Mouse (Mus musculus): ENCODE measurements around the gene Drd3. TPM values are rescaled to one million over a fixed set of nuclear protein-coding genes. Genes with fewer than 3 reads are reported as not detected.

Drd3 gene
- polyA plus RNA-seq (2015; fragmentation: Nextera tagmentation; extraction: Ambion mirVana) = not detected in 2 replicates

GRCm38 (mm10) chr16:43753751-43754150 is at the start of gene Drd3:
Gene Drd3, plus strand, starts transcription at chr16:43754026.
- Histone ChIP-seq H3K4me1 (replicated peaks) (no peaks in the 10 kb centered on the region), H3K36me3 (no peaks in the 10 kb centered on the region), H3K4me3 (no peak within 1 kb of the TSS), H3K9ac (no peak within 1 kb of the TSS), H3K27ac (replicated peaks) (no peak within 1 kb of the TSS), H3K27me3 (no peaks in the 10 kb centered on the region), H3K9me3 (no peaks in the 10 kb centered on the region), H3K4me2 (no peak within 1 kb of the TSS)
- WGBS = 18% methylated on average over 7 of the region's 7 CpGs
- ATAC-seq (ENCODE audit: low FRiP score, low read depth) = no peak

GRCm38 (mm10) chr16:43708335-43709061 is 45.3 kb upstream of the Drd3 start:
- peak overlapping the region; percentile 2; the same call in 1 of the 2 replicates for H3K9ac ChIP-seq
- no peaks in the 10 kb centered on the region for H3K36me3 ChIP-seq
- no peak for ATAC-seq (ENCODE audit: low FRiP score, low read depth)
- H3K4me2 ChIP-seq = peak overlapping the region; percentile 50
- WGBS = 41% methylated on average over 13 of the region's 13 CpGs
- H3K4me1 ChIP-seq (replicated peaks) = peaks cover 21% of the 10 kb centered on the region
- peak overlapping the region; percentile 27 for H3K4me3 ChIP-seq
- no peaks in the 10 kb centered on the region for H3K27me3 ChIP-seq
- no peaks in the 10 kb centered on the region for H3K9me3 ChIP-seq
- H3K27ac ChIP-seq (replicated peaks) = peak overlapping the region; percentile 80

DNA sequence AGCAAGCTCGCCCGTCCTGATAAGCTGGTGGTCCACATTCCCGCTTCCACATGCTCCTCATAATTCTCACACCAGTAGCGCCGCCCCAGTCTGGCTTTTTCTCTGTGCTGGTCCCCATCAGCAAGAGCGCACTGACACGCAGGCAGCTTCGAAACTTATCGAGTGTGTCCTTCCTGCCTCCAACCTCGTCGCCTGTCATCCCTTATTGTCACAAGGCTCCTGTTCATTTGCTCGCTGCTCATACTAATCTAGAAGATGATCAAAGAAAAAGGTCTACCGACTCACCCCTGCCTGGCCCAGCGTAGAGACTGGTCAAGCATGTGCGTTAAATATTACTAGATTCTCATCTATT is 44.8 kb upstream of the Drd3 start:
- Histone ChIP-seq H3K9ac (peak overlapping the region; percentile 2; the same call in 1 of the 2 replicates), H3K27ac (replicated peaks) (peak overlapping the region; percentile 80), H3K4me3 (peak overlapping the region; percentile 27), H3K4me1 (replicated peaks) (peaks cover 21% of the 10 kb centered on the region), H3K9me3 (no peaks in the 10 kb centered on the region), H3K4me2 (peak overlapping the region; percentile 50), H3K36me3 (no peaks in the 10 kb centered on the region), H3K27me3 (no peaks in the 10 kb centered on the region)
- ATAC-seq (ENCODE audit: low FRiP score, low read depth) = peak; percentile 82
- WGBS = 30% methylated on average over 15 of the region's 15 CpGs

DNA sequence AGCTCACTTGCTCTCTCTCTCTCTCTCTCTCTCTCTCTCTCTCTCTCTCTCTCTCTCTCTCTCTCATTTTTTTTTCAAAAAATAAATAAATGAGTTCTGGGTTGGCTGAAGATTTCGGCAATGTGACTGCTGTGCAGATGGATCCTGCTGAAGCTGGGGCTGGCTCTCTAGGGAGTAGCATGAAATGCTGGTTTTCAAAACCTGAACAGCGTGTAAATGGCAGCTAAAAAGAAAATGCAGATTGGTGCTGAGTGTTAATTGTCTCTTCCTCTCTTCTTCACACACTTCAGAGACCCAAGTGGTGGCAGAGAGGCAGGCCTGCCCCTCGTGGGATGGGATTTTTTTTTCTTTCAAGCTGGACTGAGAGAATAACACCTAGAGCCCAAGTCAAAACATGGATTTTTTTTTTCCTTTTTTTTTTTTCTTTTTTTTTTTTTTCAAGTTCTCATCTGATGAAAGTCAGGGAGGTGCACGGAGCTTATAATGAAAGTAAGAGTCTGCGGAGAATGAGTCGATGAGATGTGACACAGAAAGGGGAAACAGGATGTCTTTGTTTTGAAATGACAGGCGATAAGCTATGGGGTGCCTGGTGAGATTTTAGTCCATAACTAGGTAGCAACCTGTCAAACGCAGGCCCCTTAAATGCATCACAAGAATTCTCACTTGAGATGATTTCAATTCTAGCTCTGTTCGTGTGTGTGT is 44.2 kb upstream of the Drd3 start:
- H3K27me3 ChIP-seq = no peaks in the 10 kb centered on the region
- 24% methylated on average over 9 of the region's 9 CpGs for WGBS
- H3K4me3 ChIP-seq = peak overlapping the region; percentile 27
- H3K27ac ChIP-seq (replicated peaks) = peak overlapping the region; percentile 80
- peaks cover 21% of the 10 kb centered on the region for H3K4me1 ChIP-seq (replicated peaks)
- H3K4me2 ChIP-seq = peak overlapping the region; percentile 50
- no peaks in the 10 kb centered on the region for H3K9me3 ChIP-seq
- no peak overlapping the region for H3K9ac ChIP-seq
- H3K36me3 ChIP-seq = no peaks in the 10 kb centered on the region
- ATAC-seq (ENCODE audit: low FRiP score, low read depth) = peak; percentile 57; the same call in 1 of the 2 replicates

GRCm38 (mm10) chr16:43710134-43710475 is 43.7 kb upstream of the Drd3 start:
- Histone ChIP-seq H3K36me3 (no peaks in the 10 kb centered on the region), H3K4me3 (no peak overlapping the region), H3K27me3 (no peaks in the 10 kb centered on the region), H3K27ac (replicated peaks) (peak overlapping the region; percentile 80), H3K9me3 (no peaks in the 10 kb centered on the region), H3K4me2 (peak overlapping the region; percentile 50; the same call in 1 of the 2 replicates), H3K4me1 (replicated peaks) (peaks cover 21% of the 10 kb centered on the region), H3K9ac (no peak overlapping the region)
- no peak for ATAC-seq (ENCODE audit: low FRiP score, low read depth)
- WGBS = 37% methylated on average over 6 of the region's 6 CpGs

GRCm38 (mm10) chr16:43710651-43711050 is 43.2 kb upstream of the Drd3 start:
- ATAC-seq (ENCODE audit: low FRiP score, low read depth) = no peak
- Histone ChIP-seq H3K4me3 (no peak overlapping the region), H3K27ac (replicated peaks) (no peak overlapping the region), H3K27me3 (no peaks in the 10 kb centered on the region), H3K36me3 (no peaks in the 10 kb centered on the region), H3K9ac (no peak overlapping the region), H3K9me3 (no peaks in the 10 kb centered on the region), H3K4me2 (no peak overlapping the region), H3K4me1 (replicated peaks) (peaks cover 21% of the 10 kb centered on the region)
- 83% methylated on average over 11 of the region's 11 CpGs for WGBS

DNA sequence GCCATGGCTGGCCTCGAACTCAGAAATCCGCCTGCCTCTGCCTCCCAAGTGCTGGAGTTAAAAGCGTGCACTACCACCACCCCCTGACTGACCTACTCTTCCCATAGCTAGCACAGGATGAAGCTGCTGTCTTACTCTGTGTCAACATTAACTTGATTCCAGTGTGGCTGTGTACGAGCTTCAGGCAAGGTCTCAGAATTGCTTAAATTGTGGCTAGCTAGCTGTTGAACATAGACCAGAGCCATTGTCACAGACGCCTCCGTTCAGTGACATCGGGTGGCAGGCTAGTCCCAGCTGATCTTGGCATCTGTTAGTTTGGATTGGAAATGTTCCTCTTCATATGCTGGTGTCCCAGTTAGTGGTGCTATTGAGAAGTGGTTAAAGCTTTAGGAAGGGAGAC is 42.5 kb upstream of the Drd3 start:
- Histone ChIP-seq H3K9ac (no peak overlapping the region), H3K9me3 (no peaks in the 10 kb centered on the region), H3K27ac (replicated peaks) (no peak overlapping the region), H3K4me2 (no peak overlapping the region), H3K4me3 (no peak overlapping the region), H3K36me3 (no peaks in the 10 kb centered on the region), H3K4me1 (replicated peaks) (peaks cover 21% of the 10 kb centered on the region), H3K27me3 (no peaks in the 10 kb centered on the region)
- WGBS = 96% methylated on average over 7 of the region's 7 CpGs
- ATAC-seq (ENCODE audit: low FRiP score, low read depth) = no peak

DNA sequence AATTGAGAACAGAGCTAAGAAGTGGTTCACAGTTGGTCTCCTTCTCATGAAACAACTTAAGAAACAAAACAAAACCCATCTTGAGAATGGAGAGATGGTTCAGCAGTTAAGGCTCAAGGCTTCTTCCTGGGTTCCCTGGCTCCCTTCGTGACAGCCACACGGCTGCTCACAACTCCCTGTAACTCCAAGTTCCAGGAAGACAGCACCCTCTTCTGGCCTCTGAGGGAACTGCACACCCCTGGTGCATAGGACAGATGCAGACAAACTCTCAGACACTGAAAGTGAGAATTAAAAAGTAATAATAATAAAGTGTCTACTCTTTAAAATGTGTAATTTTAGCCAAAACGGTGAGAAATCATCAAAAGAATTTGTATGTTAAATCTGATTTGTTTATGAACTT is 29.4 kb upstream of the Drd3 start:
- WGBS = 78% methylated on average over 3 of the region's 3 CpGs
- H3K4me1 ChIP-seq (replicated peaks) = no peaks in the 10 kb centered on the region

DNA sequence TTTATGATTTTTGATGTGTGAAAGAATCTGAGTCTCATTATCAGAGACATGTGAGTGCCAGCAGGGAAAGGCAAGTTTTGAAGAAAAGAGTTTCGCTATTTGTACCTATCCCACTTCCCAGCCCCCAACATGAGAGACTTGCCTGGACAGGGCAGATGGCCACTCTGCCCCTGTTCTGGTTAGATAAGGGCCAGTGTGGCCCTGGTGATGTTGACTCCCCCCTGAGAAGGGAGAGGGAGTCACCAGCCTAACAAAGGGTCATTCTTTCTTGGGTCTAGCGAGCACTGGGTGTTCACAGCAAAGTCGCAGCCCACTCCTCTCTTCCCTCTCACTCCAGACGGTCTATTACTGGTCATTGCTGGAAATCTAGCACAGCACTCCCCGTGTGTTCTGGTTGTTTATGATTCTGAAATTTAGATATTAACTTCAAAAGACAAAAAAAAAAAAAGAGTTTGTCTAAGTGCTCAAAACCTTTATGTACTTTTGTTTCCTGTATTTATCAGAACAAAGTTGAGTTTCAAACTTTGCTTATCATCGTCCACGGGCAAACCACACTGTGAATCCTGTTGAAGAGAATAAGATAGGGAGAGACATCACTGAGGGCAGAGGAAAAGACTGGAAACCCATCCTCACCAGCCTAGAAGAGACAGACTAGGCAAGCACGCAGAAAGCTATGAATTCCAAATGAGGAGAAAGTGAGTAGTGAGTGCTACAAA is 24.2 kb upstream of the Drd3 start:
- Histone ChIP-seq H3K27ac (replicated peaks) (no peak overlapping the region), H3K4me2 (no peak overlapping the region), H3K4me1 (replicated peaks) (no peaks in the 10 kb centered on the region), H3K4me3 (no peak overlapping the region), H3K27me3 (no peaks in the 10 kb centered on the region), H3K36me3 (no peaks in the 10 kb centered on the region), H3K9me3 (no peaks in the 10 kb centered on the region), H3K9ac (no peak overlapping the region)
- no peak for ATAC-seq (ENCODE audit: low FRiP score, low read depth)
- 83% methylated on average over 8 of the region's 8 CpGs for WGBS

More for the DNA sequence above, 29.4 kb upstream of the Drd3 start:
- no peak overlapping the region for H3K4me3 ChIP-seq
- no peaks in the 10 kb centered on the region for H3K36me3 ChIP-seq
- H3K27me3 ChIP-seq = no peaks in the 10 kb centered on the region
- no peaks in the 10 kb centered on the region for H3K9me3 ChIP-seq
- H3K27ac ChIP-seq (replicated peaks) = no peak overlapping the region
- H3K9ac ChIP-seq = no peak overlapping the region
- H3K4me2 ChIP-seq = no peak overlapping the region
- ATAC-seq (ENCODE audit: low FRiP score, low read depth) = no peak

- ATAC-seq (ENCODE audit: low FRiP score, low read depth) = no peak
- Histone ChIP-seq H3K27me3 (no peaks in the 10 kb centered on the region), H3K27ac (replicated peaks) (no peak overlapping the region), H3K36me3 (no peaks in the 10 kb centered on the region), H3K9me3 (no peaks in the 10 kb centered on the region), H3K4me2 (no peak overlapping the region), H3K4me1 (replicated peaks) (no peaks in the 10 kb centered on the region), H3K9ac (no peak overlapping the region), H3K4me3 (no peak overlapping the region)
- WGBS = 86% methylated on average over 4 of the region's 4 CpGs
These were observed 23.5 kb upstream of the Drd3 start for GRCm38 (mm10) chr16:43730281-43730680.

GRCm38 (mm10) chr16:43732496-43732895 is 21.3 kb upstream of the Drd3 start:
- no peaks in the 10 kb centered on the region for H3K36me3 ChIP-seq
- H3K9me3 ChIP-seq = no peaks in the 10 kb centered on the region
- WGBS = 73% methylated on average over 10 of the region's 10 CpGs
- H3K4me1 ChIP-seq (replicated peaks) = no peaks in the 10 kb centered on the region
- no peak overlapping the region for H3K4me2 ChIP-seq
- no peak for ATAC-seq (ENCODE audit: low FRiP score, low read depth)
- H3K27me3 ChIP-seq = no peaks in the 10 kb centered on the region
- no peak overlapping the region for H3K27ac ChIP-seq (replicated peaks)
- H3K9ac ChIP-seq = no peak overlapping the region
- H3K4me3 ChIP-seq = no peak overlapping the region

GRCm38 (mm10) chr16:43732900-43733299 is 20.9 kb upstream of the Drd3 start:
- H3K27me3 ChIP-seq = no peaks in the 10 kb centered on the region
- WGBS = 91% methylated on average over 5 of the region's 5 CpGs
- H3K9me3 ChIP-seq = no peaks in the 10 kb centered on the region
- no peak for ATAC-seq (ENCODE audit: low FRiP score, low read depth)
- H3K27ac ChIP-seq (replicated peaks) = no peak overlapping the region
- H3K4me2 ChIP-seq = no peak overlapping the region
- H3K4me3 ChIP-seq = no peak overlapping the region
- H3K9ac ChIP-seq = no peak overlapping the region
- no peaks in the 10 kb centered on the region for H3K36me3 ChIP-seq
- H3K4me1 ChIP-seq (replicated peaks) = no peaks in the 10 kb centered on the region
